Mouse (Mus musculus) lung, adult 2 months (tissue): ENCODE measurements at regions not wholly inside any gene's neighbourhood (a gene's known extent, or its start where the extent isn't known, plus 50 kb on each side); places are given as distances from the start of the nearest gene placed in this dataset.

Source experiments
- CTCF ChIP-seq: fragments of 200-500 bp; IDR thresholded peaks from 2 replicates; pipeline ENCODE4 v1.5.1; 2011; ENCODE audit warnings: mild to moderate bottlenecking, low read length, control low read depth; ENCODE audit not compliant: insufficient read depth
- POLR2A ChIP-seq: fragments of 200-500 bp; IDR thresholded peaks from 2 replicates; pipeline ENCODE4 v1.6.1; 2011; ENCODE audit warnings: low read depth, mild to moderate bottlenecking, control low read depth, low read length, borderline replicate concordance; ENCODE audit errors: extremely low read depth

GRCm38 (mm10) chr17:84036056-84036455 lies 151.7 kb downstream of the Zfp36l2 start:
- TF ChIP-seq CTCF, result no peak
- no peak for TF ChIP-seq POLR2A
